Mouse (Mus musculus): ENCODE results near the gene Elovl5.

Elovl5 gene

GRCm38 (mm10) chr9:78000586-78001500 is 83.7 kb downstream of the Elovl5 start:
- no peak for DNase-seq

- DNase-seq: no peak
Observed at GRCm38 (mm10) chr9:78003278-78003677, 86.1 kb downstream of the Elovl5 start.

- DNase-seq: peak; percentile 47
Observed at GRCm38 (mm10) chr9:78005481-78005880, 88.3 kb downstream of the Elovl5 start.

- DNase-seq: peak; percentile 89
Observed at GRCm38 (mm10) chr9:78006209-78007001, 89.2 kb downstream of the Elovl5 start.

- DNase-seq: no peak
Observed at GRCm38 (mm10) chr9:78009382-78009781, 92.2 kb downstream of the Elovl5 start.

GRCm38 (mm10) chr9:78010187-78010586 is 93.0 kb downstream of the Elovl5 start:
- DNase-seq: no peak

- no peak for DNase-seq
Observed at GRCm38 (mm10) chr9:78010707-78011106, 93.5 kb downstream of the Elovl5 start.

- DNase-seq: no peak
Observed at GRCm38 (mm10) chr9:78012066-78012465, 94.9 kb downstream of the Elovl5 start.

GRCm38 (mm10) chr9:78012681-78013080 is 95.5 kb downstream of the Elovl5 start:
- DNase-seq: no peak

- no peak for DNase-seq
Observed at GRCm38 (mm10) chr9:78013813-78014212, 96.6 kb downstream of the Elovl5 start.

- no peak for DNase-seq
Observed at GRCm38 (mm10) chr9:78015816-78016215, 98.7 kb downstream of the Elovl5 start.

GRCm38 (mm10) chr9:78016288-78016687 is 99.1 kb downstream of the Elovl5 start:
- DNase-seq: peak; percentile 21

GRCm38 (mm10) chr9:78021256-78021655 is 104.1 kb downstream of the Elovl5 start:
- DNase-seq: peak; percentile 67

GRCm38 (mm10) chr9:78022187-78022945 is 105.2 kb downstream of the Elovl5 start:
- DNase-seq: no peak

- DNase-seq: peak; percentile 68
Observed at GRCm38 (mm10) chr9:78024823-78025222, 107.7 kb downstream of the Elovl5 start.

- no peak for DNase-seq
Observed at GRCm38 (mm10) chr9:78027099-78027498, 109.9 kb downstream of the Elovl5 start.

- no peak for DNase-seq
Observed at GRCm38 (mm10) chr9:78030835-78031456, 113.8 kb downstream of the Elovl5 start.

GRCm38 (mm10) chr9:78032930-78033329 is 115.8 kb downstream of the Elovl5 start:
- DNase-seq: no peak
